Mouse (Mus musculus) neural tube, embryonic 13.5 days (tissue): Measurements from ENCODE around the gene Tnfrsf17. TPM values are rescaled to one million over a fixed set of nuclear protein-coding genes. Genes with fewer than 3 reads are reported as not detected.
"Not testable (repeated sequence)": the region's sequence is repeated elsewhere in the genome, so short reads cannot be mapped to it uniquely, and the experiment has no call there.

Experiments
- ATAC-seq: fragments of 200-750 bp; cut with Nextera tagmentation; 2 replicates; pipeline ENCODE4 v1.8.0; 2017; ENCODE audit warnings: low read depth, mild to moderate bottlenecking, moderate TSS enrichment, moderate library complexity
- H3K27ac ChIP-seq: fragments of 300-500 bp; sonication (generic); replicated peaks from 2 replicates; pipeline ENCODE4 v1.5.1; 2015; ENCODE audit warnings: moderate library complexity, mild to moderate bottlenecking, inconsistent platforms
- H3K27me3 ChIP-seq: fragments of 300-500 bp; sonication (generic); 2 replicates; pipeline ENCODE4 v1.6.1; 2015; ENCODE audit warnings: mild to moderate bottlenecking, inconsistent platforms
- H3K36me3 ChIP-seq: fragments of 300-500 bp; sonication (generic); 2 replicates; pipeline ENCODE4 v1.6.1; 2015; ENCODE audit warnings: mild to moderate bottlenecking, inconsistent platforms
- H3K4me1 ChIP-seq: fragments of 300-500 bp; sonication (generic); replicated peaks from 2 replicates; pipeline ENCODE4 v1.6.1; 2015; ENCODE audit warnings: inconsistent platforms
- H3K4me2 ChIP-seq: fragments of 300-500 bp; sonication (generic); 2 replicates; pipeline ENCODE4 v1.6.1; 2015; ENCODE audit warnings: inconsistent platforms, mild to moderate bottlenecking, moderate library complexity
- H3K4me3 ChIP-seq: fragments of 300-500 bp; sonication (generic); 2 replicates; pipeline ENCODE4 v1.5.1; 2015; ENCODE audit warnings: mild to moderate bottlenecking, inconsistent platforms
- H3K9ac ChIP-seq: fragments of 300-500 bp; sonication (generic); 2 replicates; pipeline ENCODE4 v1.6.1; 2015; ENCODE audit warnings: moderate library complexity, mild to moderate bottlenecking, inconsistent platforms
- H3K9me3 ChIP-seq: fragments of 300-500 bp; sonication (generic); 2 replicates; pipeline ENCODE4 v1.6.1; 2016; ENCODE audit warnings: inconsistent platforms
- WGBS: fragments of 180-500 bp; shearing (Covaris S2); methylation state at CpG from one replicate; pipeline ENCODE4 v1.1.7; 2015; 5-methylcytosine and 5-hydroxymethylcytosine counted together
- polyA plus RNA-seq: library from polyadenylated mRNA; unstranded; fragments of >200 nt; fragmentation: Nextera tagmentation; extraction: Ambion mirVana; gene quantifications from 2 replicates; pipeline ENCODE4 v1.2.1, GENCODE M21; 2015

Gene Tnfrsf17
- 0.33 TPM in 1 of 2 replicates, not detected in the other for polyA plus RNA-seq

DNA sequence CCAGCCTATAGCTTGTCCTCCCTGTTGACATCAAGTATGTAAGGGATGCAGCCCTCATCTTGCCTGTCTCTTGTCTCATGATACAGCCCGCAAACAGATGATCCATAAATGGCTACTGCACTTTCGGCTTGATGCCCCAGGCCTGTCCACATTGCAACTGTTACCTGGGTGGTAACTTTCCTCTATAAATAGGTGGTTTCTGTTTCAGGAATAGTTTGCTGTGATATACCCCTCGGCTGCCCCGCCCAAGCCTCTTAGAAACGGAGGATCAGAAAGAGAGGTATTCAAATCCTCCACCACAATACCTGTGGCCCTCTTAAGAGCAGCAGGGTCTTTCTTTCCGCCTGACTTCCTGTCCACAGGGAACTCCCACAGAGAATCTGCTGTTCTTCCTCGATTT lies at the start of gene Tnfrsf17:
Gene Tnfrsf17, plus strand, starts transcription at position 301 of the 400 bp plus-strand sequence.
- H3K27me3 ChIP-seq, result no peaks in the 10 kb centered on the region
- no peak within 1 kb of the TSS for H3K27ac ChIP-seq
- H3K4me2 ChIP-seq, result no peak within 1 kb of the TSS
- no peak for ATAC-seq
- no peaks in the 10 kb centered on the region for H3K4me1 ChIP-seq
- WGBS, result 73% methylated on average over 7 of the region's 7 CpGs
- no peaks in the 10 kb centered on the region for H3K36me3 ChIP-seq
- H3K9me3 ChIP-seq, result no peaks in the 10 kb centered on the region
- no peak within 1 kb of the TSS for H3K4me3 ChIP-seq
- no peak within 1 kb of the TSS for H3K9ac ChIP-seq

- no peak overlapping the region for H3K4me3 ChIP-seq
- H3K27ac ChIP-seq, result no peak overlapping the region
- H3K27me3 ChIP-seq, result no peaks in the 10 kb centered on the region
- no peak overlapping the region for H3K9ac ChIP-seq
- no peaks in the 10 kb centered on the region for H3K36me3 ChIP-seq
- no peak for ATAC-seq
- WGBS, result 79% methylated on average over 2 of the region's 2 CpGs
- no peak overlapping the region for H3K4me2 ChIP-seq
- no peaks in the 10 kb centered on the region for H3K4me1 ChIP-seq
- H3K9me3 ChIP-seq, result no peaks in the 10 kb centered on the region
These were observed 47.1 kb upstream of the Tnfrsf17 start for GRCm38 (mm10) chr16:11266556-11266955.

GRCm38 (mm10) chr16:11269808-11270207 lies 43.8 kb upstream of the Tnfrsf17 start:
- no peak overlapping the region for H3K4me2 ChIP-seq
- H3K27me3 ChIP-seq, result no peaks in the 10 kb centered on the region
- no peak for ATAC-seq
- WGBS, result 58% methylated on average over 6 of the region's 6 CpGs
- no peaks in the 10 kb centered on the region for H3K9me3 ChIP-seq
- no peak overlapping the region for H3K27ac ChIP-seq
- no peak overlapping the region for H3K4me3 ChIP-seq
- H3K36me3 ChIP-seq, result no peaks in the 10 kb centered on the region
- H3K9ac ChIP-seq, result no peak overlapping the region
- H3K4me1 ChIP-seq, result no peaks in the 10 kb centered on the region

GRCm38 (mm10) chr16:11270642-11271041 lies 43.0 kb upstream of the Tnfrsf17 start:
- Histone ChIP-seq H3K36me3 (no peaks in the 10 kb centered on the region), H3K4me1 (no peaks in the 10 kb centered on the region), H3K9ac (no peak overlapping the region), H3K27me3 (no peaks in the 10 kb centered on the region), H3K4me2 (no peak overlapping the region), H3K9me3 (no peaks in the 10 kb centered on the region), H3K27ac (no peak overlapping the region), H3K4me3 (no peak overlapping the region)
- no peak for ATAC-seq
- 95% methylated on average over 2 of the region's 2 CpGs for WGBS

DNA sequence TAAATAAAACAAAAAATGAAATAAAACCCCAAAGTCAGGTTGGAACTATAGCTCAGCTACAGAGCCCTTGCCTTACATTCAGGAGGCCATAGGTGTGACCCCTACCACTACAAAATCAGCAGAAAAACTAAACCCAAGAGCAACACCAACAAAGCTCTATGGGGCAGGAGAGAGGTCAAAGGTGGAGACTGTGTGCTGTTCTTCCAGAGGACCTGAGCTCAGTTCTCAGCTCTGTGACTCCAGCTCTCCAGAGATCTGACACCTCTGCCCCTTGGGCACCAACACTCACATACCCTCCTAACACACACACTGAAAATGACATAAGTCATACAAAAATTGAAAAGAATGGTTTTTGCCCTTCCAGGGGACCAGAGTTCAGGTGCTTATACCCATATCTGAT lies 42.5 kb upstream of the Tnfrsf17 start:
- Histone ChIP-seq H3K4me3 (no peak overlapping the region), H3K27ac (no peak overlapping the region), H3K36me3 (no peaks in the 10 kb centered on the region), H3K9me3 (no peaks in the 10 kb centered on the region), H3K4me2 (no peak overlapping the region), H3K9ac (no peak overlapping the region), H3K4me1 (no peaks in the 10 kb centered on the region), H3K27me3 (no peaks in the 10 kb centered on the region)
- no peak for ATAC-seq

- H3K27ac ChIP-seq, result no peak overlapping the region
- no peaks in the 10 kb centered on the region for H3K36me3 ChIP-seq
- no peak overlapping the region for H3K4me3 ChIP-seq
- H3K4me1 ChIP-seq, result no peaks in the 10 kb centered on the region
- H3K9ac ChIP-seq, result no peak overlapping the region
- 11% methylated on average over 3 of the region's 3 CpGs for WGBS
- no peak for ATAC-seq
- H3K27me3 ChIP-seq, result no peaks in the 10 kb centered on the region
- no peak overlapping the region for H3K4me2 ChIP-seq
- H3K9me3 ChIP-seq, result no peaks in the 10 kb centered on the region
These were observed 36.7 kb upstream of the Tnfrsf17 start for GRCm38 (mm10) chr16:11276888-11277287.

DNA sequence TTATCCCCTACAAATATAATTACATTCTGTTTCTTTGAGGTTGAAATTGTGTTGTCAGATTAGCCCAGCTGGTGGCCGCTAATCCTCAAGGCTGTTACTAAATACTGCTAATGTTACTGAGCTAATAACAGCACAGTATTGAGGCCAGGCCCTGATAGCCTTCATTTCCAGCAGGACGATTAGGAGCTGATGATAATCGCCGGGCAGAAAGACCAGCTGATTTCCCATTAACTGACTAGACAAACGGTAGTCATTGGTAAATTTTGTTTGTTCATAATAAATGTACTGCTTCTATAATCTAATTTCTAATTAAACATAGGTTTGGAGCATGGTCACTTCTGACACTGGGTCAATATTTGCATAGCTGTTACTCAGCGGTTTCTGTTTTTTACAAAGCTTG lies 34.8 kb upstream of the Tnfrsf17 start:
- no peaks in the 10 kb centered on the region for H3K27me3 ChIP-seq
- no peaks in the 10 kb centered on the region for H3K4me1 ChIP-seq
- no peak overlapping the region for H3K9ac ChIP-seq
- WGBS, result 79% methylated on average over 6 of the region's 6 CpGs
- ATAC-seq, result no peak
- no peaks in the 10 kb centered on the region for H3K9me3 ChIP-seq
- H3K4me3 ChIP-seq, result no peak overlapping the region
- H3K27ac ChIP-seq, result no peak overlapping the region
- H3K4me2 ChIP-seq, result no peak overlapping the region
- no peaks in the 10 kb centered on the region for H3K36me3 ChIP-seq

DNA sequence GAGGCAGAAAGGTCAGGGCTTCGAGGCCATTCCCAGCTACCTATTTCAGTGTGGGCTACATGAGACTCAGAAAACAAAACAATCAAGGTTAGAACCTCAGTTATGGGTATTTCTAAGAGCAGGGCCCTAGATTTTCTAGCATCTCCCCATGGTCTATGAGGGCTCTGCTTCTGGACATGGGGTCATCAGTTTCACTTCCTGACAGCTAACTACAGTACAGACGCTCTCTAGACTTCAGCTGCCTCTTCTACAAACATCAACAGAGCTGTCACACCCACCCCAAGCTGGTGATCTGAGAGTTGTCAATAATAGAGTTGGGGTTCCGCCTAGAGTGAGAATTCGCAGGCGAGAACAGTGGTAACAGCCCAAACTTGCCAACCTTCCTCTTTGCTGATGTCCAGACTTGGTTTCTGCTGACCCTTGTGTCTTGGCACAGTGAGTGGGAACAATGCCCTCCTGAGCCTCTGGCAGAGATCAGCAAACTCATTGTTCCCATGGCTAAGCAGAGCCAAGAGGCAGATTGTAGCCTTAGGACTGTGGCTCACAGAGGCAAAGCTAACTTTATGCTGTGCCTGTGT lies 30.9 kb upstream of the Tnfrsf17 start:
- Histone ChIP-seq H3K36me3 (no peaks in the 10 kb centered on the region), H3K9ac (no peak overlapping the region), H3K4me3 (no peak overlapping the region), H3K27me3 (no peaks in the 10 kb centered on the region), H3K9me3 (no peaks in the 10 kb centered on the region), H3K4me2 (no peak overlapping the region), H3K4me1 (no peaks in the 10 kb centered on the region), H3K27ac (no peak overlapping the region)
- no peak for ATAC-seq
- WGBS, result 86% methylated on average over 5 of the region's 5 CpGs

GRCm38 (mm10) chr16:11284881-11285280 lies 28.7 kb upstream of the Tnfrsf17 start:
- Histone ChIP-seq H3K9ac (no peak overlapping the region), H3K4me3 (no peak overlapping the region), H3K9me3 (0 out of 2 replicates have a peak, but pooled peaks cover 4% of the 10 kb centered on the region), H3K36me3 (no peaks in the 10 kb centered on the region), H3K27me3 (no peaks in the 10 kb centered on the region), H3K4me1 (no peaks in the 10 kb centered on the region), H3K27ac (no peak overlapping the region), H3K4me2 (no peak overlapping the region)
- ATAC-seq, result no peak
- WGBS, result 93% methylated on average over 2 of the region's 2 CpGs

DNA sequence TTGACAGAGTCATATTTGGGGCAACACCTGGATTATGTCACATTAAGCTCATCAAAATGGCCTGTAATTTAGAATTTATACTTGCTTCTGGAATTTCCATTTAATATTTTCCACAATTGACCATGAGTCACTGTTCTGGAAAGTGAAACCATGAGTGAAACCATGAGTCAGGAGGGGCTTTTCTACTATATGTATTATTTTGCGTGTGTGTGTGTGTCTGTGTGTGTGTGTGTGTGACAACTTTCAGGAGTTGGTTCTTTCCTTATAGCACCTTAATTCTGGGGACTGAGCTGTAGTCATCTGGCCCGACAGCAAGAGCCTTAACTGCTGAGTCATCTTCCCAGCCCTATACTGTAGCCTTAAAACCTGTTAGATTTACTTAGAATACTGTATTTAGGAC lies 27.7 kb upstream of the Tnfrsf17 start:
- no peak for ATAC-seq
- Histone ChIP-seq H3K9ac (no peak overlapping the region), H3K4me1 (no peaks in the 10 kb centered on the region), H3K9me3 (0 out of 2 replicates have a peak, but pooled peaks cover 4% of the 10 kb centered on the region), H3K36me3 (no peaks in the 10 kb centered on the region), H3K27me3 (no peaks in the 10 kb centered on the region), H3K4me2 (no peak overlapping the region), H3K27ac (no peak overlapping the region), H3K4me3 (no peak overlapping the region)
- WGBS, result 90% methylated on average over 2 of the region's 2 CpGs

- 92% methylated on average over 8 of the region's 8 CpGs for WGBS
- ATAC-seq, result not testable (repeated sequence)
These were observed 24.7 kb upstream of the Tnfrsf17 start for GRCm38 (mm10) chr16:11288873-11289272.

DNA sequence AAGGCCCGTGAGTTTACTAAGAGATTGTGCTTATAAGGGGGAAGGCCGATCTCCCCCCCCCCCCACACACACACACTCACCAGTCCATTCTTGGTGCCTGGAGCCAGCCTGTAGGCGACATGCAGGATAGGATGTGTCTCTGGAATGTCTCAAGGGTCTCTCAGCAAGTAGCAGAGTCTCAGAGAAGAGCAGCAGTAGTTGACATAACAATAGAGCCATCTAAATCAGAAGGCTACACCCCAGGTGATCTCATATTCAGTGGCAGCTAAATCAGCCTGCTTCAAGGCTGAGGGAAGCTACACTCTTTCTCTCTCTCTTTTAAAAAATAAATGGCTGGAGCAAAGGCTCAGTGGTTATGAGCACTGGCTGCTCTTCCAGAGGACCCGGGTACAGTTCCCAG lies 18.0 kb upstream of the Tnfrsf17 start:
- not testable (repeated sequence) for H3K27ac ChIP-seq, ATAC-seq, H3K27me3 ChIP-seq, H3K4me3 ChIP-seq, H3K9ac ChIP-seq, H3K36me3 ChIP-seq, H3K9me3 ChIP-seq, H3K4me1 ChIP-seq, H3K4me2 ChIP-seq
- 73% methylated on average over 4 of the region's 4 CpGs for WGBS

More at GRCm38 (mm10) chr16:11288873-11289272, 24.7 kb upstream of the Tnfrsf17 start:
- not testable (repeated sequence) for H3K4me3 ChIP-seq, H3K4me2 ChIP-seq, H3K27ac ChIP-seq, H3K9me3 ChIP-seq, H3K9ac ChIP-seq, H3K4me1 ChIP-seq, H3K27me3 ChIP-seq, H3K36me3 ChIP-seq

DNA sequence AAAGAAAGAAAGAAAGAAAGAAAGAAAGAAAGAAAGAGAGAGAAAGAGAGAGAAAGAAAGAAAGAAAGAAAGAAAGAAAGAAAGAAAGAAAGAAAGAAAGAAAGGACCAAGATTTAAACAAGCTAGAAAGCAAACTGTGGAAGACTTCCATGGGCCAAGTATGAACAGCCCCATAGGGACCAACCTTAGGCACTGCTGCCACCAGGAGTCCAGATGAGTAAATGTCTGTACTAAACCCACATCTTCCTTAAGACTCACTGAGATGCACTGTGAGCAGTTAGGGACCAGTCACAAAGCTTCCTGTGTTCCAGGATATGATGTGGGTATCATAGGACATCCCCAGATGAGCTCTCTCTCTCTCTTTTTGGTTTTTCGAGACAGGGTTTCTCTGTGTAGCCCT lies 15.9 kb upstream of the Tnfrsf17 start:
- not testable (repeated sequence) for ATAC-seq, H3K36me3 ChIP-seq, H3K9ac ChIP-seq, H3K27ac ChIP-seq, H3K9me3 ChIP-seq, H3K4me1 ChIP-seq, H3K4me2 ChIP-seq, H3K27me3 ChIP-seq, H3K4me3 ChIP-seq
- WGBS, result 88% methylated on average over 1 of the region's 1 CpGs
